Mouse (Mus musculus) liver, postnatal 0 days (tissue): ENCODE data around the gene Gmip.

Experiments used
- CTCF ChIP-seq: sonication (generic); IDR thresholded peaks from 2 replicates; pipeline ENCODE4 v1.5.1; 2016; ENCODE audit warnings: antibody characterized with exemption, low read depth
- EP300 ChIP-seq: IDR thresholded peaks from 2 replicates; pipeline ENCODE4 v1.6.1; 2016; ENCODE audit warnings: antibody characterized with exemption, low read depth, mild to moderate bottlenecking

DNA sequence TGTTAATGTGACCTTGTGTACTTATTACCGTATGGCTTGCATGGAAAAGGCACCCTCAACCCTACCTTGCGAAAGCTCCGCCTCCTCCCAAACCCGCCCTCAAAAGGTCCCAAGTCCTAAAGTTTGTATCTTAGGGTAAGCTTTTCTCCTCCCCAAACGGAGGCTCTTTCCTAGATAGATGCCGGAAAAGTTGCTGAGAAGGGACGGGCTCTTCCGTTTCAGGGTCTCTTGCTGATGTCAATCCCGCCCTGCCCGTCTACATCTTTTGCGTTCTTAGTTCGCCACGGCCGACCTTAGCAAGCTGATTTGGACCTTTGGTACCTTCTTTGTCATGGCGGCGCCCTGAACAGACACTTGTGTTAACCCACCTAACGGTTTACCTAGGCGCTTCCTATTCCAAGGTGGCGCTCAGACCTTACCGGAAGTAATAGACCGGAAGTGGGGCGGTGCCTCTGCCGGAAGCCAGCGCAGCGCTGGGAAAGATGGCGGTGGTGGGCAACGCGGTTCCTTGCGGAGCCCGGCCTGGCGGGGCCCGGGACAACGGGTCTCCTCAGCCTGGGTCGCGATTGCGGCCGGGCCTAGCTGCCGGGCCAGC lies 17.6 kb upstream of the Gmip start, which contains the start of the genes Atp13a1 and Zfp866:
- no peak for TF ChIP-seq CTCF
- peak; percentile 51; the same call in 1 of the 2 replicates for TF ChIP-seq EP300
